Mouse (Mus musculus) neutrophil, adult 5-6 weeks (primary cell): ENCODE results near the gene Fam240b. TPM values are rescaled to one million over a fixed set of nuclear protein-coding genes. Genes with fewer than 3 reads are reported as not detected.
"Not testable (repeated sequence)": the region's sequence is repeated elsewhere in the genome, so short reads cannot be mapped to it uniquely, and the experiment has no call there.

ENCODE experiments used
- ATAC-seq: fragments of 151-379, 151-347 bp; 2 replicates; pipeline ENCODE4 v1.8.0; 2017; ENCODE audit warnings: mild to moderate bottlenecking, moderate TSS enrichment; ENCODE audit not compliant: insufficient number of reproducible peaks, poor library complexity, low FRiP score, severe bottlenecking; ENCODE audit errors: extremely low read depth
- total RNA-seq: library from RNA; stranded (forward); fragments of 200-1000 nt; gene quantifications from 2 replicates; pipeline ENCODE4 v1.2.3, GENCODE M21; 2017

Fam240b gene
- total RNA-seq, result not detected in 2 replicates

DNA sequence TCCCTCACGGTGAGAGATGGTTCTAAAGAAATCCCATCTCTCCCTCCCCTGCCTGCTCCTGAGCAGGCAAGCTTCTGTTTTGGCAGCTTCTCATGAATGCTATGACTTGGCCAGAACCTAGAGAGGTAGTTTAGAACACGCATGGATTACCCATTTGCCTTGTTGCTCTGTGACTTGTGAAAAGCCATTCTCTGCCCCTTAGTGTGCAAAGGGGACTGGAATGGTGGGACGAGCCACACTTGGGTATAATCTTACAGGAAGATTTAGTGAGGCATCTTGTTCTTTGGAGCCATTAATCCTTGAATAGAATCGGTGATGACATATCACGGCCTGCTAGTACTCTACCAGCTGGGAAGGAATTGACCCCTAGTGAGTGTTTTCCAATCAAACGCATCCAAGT lies at the start of gene Fam240b:
Fam240b (minus strand) TSS at position 101 of the 400 bp plus-strand sequence.
- no peak for ATAC-seq

DNA sequence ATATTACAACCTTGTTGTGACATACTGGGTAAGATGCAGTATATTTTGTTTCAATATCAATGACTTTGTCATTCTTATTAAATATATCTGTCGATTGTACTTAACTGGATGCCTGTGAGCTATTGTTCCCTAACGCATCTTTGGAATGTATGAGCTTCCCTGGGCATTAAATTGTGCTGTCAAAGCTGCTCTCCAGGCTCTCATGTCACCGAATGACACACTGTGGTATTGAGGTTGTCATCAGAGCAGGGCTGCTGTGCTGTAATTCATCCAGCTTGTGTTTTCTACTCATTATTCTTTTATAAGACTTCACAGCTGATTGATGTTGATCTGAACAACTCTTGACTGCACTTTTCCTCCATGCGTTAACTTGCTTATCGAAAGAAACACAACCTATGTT lies 32.5 kb upstream of the Fam240b start:
- no peak for ATAC-seq

DNA sequence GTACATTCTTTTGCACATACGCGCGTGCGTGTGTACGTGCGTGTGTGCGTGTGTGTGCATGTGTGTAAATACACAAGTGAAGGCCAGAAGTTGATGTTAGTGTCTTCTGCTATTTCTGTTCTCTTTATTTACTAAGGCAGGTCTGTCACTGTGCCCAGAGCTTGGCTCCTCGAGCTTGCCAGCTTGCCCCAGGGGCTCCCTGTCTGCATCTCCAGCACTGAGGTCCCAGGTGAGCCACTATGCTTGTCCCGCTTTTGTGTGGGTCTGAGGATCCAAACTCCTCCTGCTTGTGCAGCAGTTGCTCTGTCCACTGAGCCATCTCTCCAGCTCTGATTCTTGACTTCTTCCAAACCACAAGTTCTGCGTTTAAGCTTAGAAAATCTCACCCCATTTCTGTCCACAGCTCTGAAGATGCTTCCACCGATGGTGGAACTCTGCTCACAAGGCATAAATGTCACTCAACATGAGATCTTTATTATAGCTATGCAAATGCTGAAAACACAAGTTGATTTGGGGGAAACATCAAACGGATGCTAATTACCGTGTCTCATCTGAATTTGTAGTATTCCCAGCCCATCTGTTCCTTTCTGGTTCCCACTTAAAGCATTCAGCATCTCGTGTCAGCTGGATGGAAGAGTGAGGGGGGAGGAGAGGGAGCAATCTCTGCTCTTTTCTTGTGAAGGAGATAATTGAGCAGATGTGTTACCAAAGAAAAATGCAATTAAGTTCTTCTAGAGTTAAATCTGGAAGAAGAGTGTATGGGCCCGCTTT lies 29.1 kb upstream of the Fam240b start:
- ATAC-seq, result no peak

DNA sequence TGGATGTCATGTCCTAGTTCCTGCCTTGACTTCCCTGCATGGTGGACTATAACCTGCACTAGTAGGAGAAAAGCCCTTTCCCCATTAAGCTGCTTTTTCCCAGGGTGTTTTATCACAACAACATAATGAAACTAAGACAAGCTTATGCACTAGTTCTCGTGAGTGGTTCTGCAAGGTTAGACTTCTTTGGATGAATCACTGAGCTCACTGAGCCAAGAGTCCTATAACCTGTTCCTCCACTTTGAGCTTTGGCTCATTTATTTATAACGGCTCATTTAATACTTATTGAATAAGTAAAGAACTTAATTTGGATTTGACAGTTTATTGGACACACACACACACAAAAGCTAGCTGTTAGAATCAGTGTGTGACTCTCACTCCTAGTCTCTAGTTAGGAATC lies 16.7 kb upstream of the Fam240b start:
- no peak for ATAC-seq

DNA sequence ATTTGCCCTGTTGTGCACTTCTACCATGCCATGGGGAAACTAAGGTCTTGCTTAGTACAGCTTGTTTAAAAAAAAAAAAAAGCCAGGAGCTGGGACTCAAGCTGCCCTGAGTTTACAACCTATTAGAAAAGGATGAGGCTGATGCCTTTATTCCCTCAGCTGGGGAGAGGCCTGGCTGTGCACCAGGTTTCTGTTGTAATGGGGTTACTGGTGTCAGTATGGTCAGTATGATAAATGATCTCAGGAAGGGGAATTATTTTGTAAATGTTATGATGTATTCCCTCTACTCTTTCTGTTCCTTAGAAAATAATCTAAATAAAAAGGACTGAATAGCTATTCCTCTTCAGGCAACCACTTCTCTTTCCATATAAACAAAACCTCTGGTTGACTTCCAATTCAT lies 14.0 kb upstream of the Fam240b start:
- no peak for ATAC-seq

DNA sequence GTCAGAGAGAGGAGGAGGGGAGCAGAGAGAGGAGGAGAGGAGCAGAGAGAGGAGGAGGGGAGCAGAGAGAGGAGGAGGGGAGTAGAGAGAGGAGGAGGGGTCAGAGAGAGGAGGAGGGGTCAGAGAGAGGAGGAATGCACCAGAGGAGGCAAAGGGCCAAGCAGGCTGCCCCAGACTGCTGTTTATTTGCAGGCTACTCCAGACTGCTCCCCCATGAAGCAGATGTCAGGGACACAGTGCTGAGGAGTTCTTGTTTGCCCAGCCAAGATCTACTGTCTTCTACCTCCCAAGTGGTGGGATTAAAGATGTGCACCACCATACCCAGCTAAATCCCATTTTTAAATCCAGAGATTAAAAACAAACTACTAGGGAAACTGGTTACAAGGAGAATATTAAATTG lies 9.8 kb upstream of the Fam240b start:
- ATAC-seq, result no peak

DNA sequence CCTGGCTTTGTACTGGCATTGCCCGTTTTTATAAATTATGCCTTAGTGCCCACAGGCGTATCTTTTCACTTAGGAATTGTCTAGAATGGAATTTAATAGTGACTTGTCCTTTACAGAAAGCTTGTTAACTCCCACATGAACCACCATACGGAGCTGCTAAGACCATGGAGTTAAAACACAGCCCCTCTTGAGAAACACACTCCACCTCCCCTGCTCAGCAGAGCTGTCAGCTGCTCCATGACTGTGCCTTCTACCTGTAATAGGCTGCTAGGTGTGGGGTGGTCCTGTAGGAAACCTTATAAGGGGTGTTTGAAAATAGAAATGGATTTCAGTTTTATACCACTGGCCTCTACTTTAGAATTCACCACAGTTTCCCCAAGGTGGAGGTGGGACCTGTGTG lies 5.2 kb upstream of the Fam240b start:
- ATAC-seq, result no peak

DNA sequence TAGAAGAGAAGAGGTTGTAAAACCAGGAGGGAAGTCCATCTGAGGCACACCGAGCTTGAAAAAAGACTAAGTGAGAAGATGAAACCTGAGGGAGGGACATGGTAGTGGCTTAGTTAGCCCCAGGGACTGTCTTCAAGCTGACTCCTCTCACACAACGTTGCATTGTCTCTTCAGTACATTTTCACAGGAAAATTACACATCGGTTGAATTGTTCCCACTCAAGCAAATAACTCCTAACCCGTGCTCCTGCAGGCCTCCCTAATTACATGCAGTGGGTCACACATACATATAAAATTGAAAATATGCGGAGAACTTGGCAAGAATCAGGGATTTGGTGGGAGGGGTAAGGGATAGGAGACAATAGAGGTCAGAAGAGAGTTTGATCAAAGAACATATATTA lies 4.0 kb downstream of the Fam240b start:
- no peak for ATAC-seq

DNA sequence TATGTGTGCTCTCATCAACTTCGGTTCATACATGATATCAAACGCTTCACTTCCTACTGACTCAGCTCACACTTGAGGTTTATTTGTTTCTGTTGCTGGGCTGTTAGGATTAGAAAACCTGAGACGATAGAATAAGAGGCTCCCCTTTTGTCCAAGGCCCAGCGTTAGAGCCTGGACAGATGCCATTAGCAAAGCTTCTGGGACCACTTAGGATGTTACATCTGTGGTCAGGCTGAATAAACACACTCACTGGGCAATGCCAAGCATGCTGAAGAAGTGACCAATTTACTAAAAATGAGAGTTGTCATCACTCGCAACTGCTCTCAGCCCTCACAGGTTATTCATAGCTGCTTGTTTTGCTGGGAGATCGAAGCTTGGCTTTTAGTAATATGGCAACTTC lies 7.7 kb downstream of the Fam240b start:
- no peak for ATAC-seq

DNA sequence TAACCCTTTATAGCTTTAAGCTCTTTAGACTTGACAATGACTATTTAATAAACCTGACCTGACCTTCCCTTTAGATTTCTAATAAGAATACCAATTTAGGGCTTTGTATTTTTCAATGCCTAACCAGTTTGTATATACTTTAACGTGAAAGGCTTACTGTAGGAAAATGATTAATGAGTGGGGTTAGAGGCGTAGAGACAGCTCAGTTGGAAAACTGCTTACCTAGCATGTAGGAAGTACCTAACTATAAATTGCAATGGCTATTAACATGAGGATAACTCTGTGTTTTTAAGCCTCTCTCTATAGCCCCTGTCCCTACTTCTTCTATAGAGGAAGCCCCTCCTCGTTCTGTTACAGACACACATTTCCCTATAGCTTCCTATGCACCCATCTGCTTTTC lies 17.6 kb downstream of the Fam240b start:
- ATAC-seq, result no peak

DNA sequence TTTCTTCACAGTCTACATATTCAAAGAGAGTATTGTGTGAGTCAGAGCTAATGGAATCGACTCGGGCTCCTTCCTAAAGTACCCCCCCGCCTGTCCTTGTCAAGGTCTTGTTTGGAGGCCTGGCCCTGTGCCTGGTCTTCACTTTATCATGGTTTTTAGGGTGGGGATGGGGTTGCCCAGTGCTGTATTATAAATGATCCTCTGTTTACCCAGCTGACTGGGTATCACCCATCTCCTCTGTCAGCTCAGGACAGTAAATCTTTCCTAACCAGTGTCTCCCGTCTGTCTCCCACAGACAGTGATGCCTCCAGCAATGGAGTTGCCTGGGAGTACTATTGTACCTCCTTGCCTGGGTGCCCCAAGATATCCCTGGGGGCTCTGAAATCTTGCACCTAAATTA lies 19.6 kb downstream of the Fam240b start:
- ATAC-seq, result no peak

DNA sequence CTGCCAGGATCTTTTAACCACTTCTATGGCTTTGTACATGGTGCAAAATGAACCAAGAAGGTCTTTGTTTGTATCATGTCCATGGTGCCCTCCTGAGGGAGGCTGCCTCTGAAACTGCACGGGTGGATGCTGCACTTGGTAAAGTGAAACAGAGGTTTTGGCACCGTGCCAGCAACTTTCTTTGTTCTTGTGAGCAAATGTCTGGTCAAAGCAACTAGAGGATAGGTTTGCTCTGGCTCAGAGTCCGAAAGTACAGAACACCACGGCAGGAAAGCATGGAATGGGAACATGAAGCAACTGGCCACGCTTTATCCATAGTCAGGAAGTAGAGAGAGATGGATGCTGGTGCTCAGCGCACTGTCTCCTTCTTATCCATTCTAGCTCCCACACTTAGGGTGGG lies 29.7 kb downstream of the Fam240b start:
- ATAC-seq, result no peak

DNA sequence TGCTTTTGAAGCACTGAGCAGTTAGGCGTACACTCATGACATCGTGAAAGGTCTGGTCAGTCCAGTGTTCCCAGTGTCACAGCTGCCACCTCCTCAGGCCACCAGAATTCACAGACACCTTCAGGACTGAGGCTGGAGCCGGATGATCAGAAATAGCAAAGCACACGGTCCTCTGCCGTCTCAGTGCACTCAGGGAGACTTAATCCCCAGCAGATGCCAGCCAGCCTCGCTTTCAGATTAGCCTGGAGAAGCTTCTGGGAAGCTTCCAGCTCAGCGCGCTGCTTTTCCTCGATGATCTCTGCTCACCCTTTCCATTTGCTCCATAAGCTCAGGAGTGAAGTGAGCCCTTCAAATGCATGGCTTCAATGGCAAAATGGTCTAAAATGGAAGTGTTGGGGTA lies 32.4 kb downstream of the Fam240b start:
- no peak for ATAC-seq

DNA sequence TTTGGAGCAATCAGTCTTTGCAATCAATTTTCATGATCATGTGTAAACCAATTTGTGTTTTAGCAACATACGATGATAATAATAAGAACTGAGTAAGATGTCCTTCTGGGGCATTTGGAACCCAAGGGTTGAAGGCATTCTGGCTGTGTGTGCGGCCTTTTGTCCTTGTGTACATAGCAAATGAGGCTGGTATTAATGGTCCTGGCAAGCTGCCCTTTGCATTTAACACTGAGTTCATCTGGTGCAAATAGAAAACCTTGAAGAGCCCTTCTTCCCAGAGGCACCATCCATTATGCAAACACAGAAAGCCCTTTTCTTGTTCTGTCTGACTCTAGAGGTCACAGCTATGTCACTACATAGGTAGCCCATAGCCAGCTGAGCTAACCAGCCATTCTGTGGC lies 35.0 kb downstream of the Fam240b start:
- ATAC-seq, result no peak

DNA sequence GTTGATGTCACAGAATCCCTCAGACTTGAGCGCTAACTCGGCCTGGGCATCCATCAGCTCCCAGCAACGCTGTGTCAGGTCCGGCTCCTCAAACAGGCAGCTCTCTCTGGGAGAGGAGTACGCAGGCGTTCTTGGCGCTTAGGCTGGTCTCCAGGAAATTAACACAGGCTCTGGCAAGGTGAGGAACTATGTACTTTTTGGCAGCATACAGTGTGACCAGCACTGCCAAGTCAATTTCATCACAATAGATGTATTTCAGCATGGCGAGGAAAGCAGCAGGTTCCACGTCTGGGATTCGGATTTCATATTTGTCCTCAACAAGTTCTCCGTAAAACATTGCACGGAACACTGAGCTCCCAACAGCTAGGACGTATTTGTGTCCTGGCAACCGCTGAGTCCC lies 39.4 kb downstream of the Fam240b start:
- ATAC-seq, result no peak

DNA sequence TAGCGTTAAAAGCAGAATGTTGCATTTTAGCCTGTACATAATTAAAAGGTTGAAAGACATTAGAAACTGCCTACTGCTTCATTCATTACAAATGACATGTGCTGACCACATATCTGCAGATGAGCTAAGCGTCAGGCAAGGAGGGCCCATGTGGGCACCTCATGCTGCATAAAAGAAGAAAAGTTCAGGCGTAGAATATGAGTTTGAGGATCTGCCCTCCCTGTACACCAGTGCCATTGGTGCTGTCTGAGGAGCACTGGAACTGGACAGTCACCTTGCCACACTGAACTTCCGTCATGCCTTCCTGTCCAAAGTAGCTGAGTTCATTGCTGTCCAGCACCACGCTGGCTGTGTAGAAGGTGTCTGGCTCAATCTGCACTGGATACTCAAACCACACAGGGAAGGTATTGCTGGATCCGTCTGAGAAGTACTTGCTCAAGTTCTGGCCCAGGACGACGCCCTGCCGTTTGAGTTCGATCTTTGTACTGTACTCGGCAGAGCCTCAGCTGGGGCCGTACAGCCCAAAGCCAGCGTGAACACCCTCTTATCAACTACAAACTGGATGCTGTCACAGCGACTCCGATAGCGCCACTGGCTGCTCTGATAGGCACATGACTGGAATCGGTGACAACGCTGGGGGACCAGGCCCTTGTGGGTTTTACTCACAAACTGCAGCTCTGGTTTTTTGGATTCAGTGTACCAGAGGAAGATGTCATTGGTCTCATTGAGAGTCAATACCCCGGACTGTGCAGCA lies 40.2 kb downstream of the Fam240b start:
- ATAC-seq, result not testable (repeated sequence)

DNA sequence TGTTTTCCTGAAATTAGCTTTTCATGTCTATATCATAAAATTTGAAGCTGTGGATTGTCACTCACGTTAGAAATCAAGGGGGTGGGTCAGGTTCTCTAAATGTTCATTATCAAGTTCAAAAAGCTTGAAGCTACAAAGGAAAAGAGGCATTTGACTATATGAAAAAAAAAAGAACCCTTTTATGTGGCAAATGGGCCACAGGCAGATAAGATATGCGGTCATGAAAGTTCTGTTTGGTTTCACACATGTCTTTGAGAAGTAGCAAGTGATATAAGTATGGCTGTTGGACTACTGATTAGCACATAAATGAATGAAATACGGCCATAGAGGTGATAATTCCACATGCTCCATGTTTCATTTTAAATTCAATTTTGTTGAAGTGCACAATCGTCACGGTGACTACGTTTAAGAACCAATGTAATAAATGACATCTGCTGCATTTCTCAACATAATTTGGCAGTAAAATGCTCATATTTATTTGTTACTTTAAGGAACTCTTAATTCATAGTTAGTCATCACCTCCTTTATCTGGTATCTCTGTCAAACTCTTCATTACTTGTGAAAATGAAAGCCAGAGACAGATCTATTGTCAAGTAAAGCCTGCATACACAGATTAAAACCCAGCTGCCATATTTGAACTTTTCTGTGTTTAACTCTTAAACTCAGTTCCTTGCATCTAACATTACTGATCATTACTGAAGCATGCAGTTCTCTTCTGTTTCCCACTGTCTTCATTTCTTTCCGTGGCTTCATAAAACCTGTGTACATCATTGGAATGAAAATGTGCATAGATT lies 47.4 kb downstream of the Fam240b start:
- ATAC-seq, result no peak

DNA sequence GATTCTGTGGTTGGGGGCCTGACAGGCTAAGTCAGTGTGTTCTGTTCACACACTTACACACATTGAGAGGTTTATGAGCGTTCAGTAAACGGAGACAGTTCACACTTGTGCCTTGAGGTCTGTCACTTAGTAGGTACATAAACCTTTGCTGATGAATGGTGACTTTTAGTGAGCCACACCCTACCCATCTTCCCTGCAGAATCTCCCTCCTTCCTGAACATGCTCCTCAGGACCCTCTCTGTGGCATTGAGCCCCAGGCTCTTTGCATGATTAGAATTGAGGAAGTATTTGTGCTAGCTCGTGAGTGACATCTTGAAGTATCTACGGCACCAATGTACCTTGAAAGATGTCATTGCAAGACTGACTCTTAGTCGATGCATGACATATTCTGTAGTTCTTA lies 48.9 kb downstream of the Fam240b start:
- no peak for ATAC-seq

DNA sequence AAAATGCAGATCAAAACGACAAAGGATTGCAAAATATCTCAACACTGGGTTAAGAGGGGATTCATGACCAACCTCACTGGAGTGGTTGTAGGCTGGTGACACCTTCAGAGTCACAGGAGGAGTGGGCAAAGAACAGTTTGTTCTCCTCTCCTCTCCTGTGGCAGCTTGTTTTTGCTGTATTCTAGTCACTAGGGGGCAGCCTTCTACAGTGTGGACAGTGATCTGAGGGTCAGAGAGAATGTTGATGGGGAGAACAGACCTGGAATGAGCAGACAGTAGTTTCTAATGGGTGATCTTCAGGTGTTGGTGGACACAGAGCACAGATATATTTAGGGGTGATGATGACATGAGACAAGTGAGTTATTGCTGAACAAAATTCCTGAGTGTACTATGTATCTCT lies 49.6 kb downstream of the Fam240b start:
- ATAC-seq, result no peak
